Mouse (Mus musculus) embryonic facial prominence, embryonic 10.5 days (tissue): ENCODE measurements around the gene Traf4. TPM values are rescaled to one million over a fixed set of nuclear protein-coding genes. Genes with fewer than 3 reads are reported as not detected.
A peak's percentile ranks its signal among the peaks of the same experiment; 100 is the strongest.

Source experiments
- DNase-seq: peaks from one replicate; pipeline ENCODE4 v3.0.0-alpha.2; 2017; ENCODE audit warnings: low spot score
- H3K27ac ChIP-seq: fragments of 300-500 bp; sonication (generic); replicated peaks from 2 replicates; pipeline ENCODE4 v1.5.1; 2016; ENCODE audit warnings: mild to moderate bottlenecking
- H3K27me3 ChIP-seq: fragments of 300-500 bp; sonication (generic); replicated peaks from 2 replicates; pipeline ENCODE4 v1.6.1; 2016; ENCODE audit warnings: low read depth, mild to moderate bottlenecking; ENCODE audit not compliant: poor library complexity, severe bottlenecking
- H3K36me3 ChIP-seq: fragments of 300-500 bp; sonication (generic); replicated peaks from 2 replicates; pipeline ENCODE4 v1.6.1; 2016; ENCODE audit warnings: mild to moderate bottlenecking, moderate library complexity
- H3K4me1 ChIP-seq: fragments of 300-500 bp; sonication (generic); 2 replicates; pipeline ENCODE4 v1.6.1; 2016
- H3K4me3 ChIP-seq: fragments of 300-500 bp; sonication (generic); 2 replicates; pipeline ENCODE4 v1.5.1; 2016; ENCODE audit warnings: mild to moderate bottlenecking, moderate library complexity
- H3K9me3 ChIP-seq: fragments of 300-500 bp; sonication (generic); 2 replicates; pipeline ENCODE4 v1.6.1; 2016; ENCODE audit warnings: mild to moderate bottlenecking
- WGBS: fragments of 180-500 bp; shearing (Covaris S2); methylation state at CpG from one replicate; pipeline ENCODE4 v1.1.7; 2016; 5-methylcytosine and 5-hydroxymethylcytosine counted together
- microRNA-seq: library from miRNA; unstranded; fragments of <30 nt; microRNA quantifications from one replicate; pipeline ENCODE4, GENCODE M21; 2017
- polyA plus RNA-seq: library from polyadenylated mRNA; unstranded; fragments of >200 nt; fragmentation: Nextera tagmentation; extraction: Ambion mirVana; gene quantifications from 2 replicates; pipeline ENCODE4 v1.2.1, GENCODE M21; 2016

Gene Traf4
- polyA plus RNA-seq, 1 experiment from 2014 or later: 157 TPM

DNA sequence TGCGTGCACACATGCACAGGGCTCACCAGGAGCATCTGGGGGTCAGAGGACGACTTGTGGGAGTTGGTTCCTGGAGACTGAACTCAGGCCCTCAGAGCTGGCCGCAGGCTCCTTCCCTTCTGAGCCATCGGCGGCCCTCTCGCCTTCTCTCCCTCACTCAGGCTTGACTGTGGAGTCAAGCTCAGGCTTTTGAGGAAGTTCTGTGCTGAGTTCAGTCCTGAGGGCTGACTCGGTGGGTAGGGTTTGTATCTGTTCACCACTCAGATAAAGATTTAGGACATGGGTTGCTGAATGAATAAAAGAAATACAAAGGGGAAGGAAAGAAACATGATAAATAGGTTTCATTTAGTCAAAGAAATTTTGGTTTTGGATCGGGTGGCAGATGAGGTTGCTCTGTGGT, 45.5 kb downstream of the Traf4 start:
- no peak overlapping the region for H3K27ac ChIP-seq
- H3K4me3 ChIP-seq: no peak overlapping the region
- no peaks in the 10 kb centered on the region for H3K27me3 ChIP-seq
- DNase-seq: no peak
- H3K4me1 ChIP-seq: peaks cover 21% of the 10 kb centered on the region
- 87% methylated on average over 8 of the region's 8 CpGs for WGBS
- peaks cover 13% of the 10 kb centered on the region for H3K36me3 ChIP-seq
- H3K9me3 ChIP-seq: no peaks in the 10 kb centered on the region

DNA sequence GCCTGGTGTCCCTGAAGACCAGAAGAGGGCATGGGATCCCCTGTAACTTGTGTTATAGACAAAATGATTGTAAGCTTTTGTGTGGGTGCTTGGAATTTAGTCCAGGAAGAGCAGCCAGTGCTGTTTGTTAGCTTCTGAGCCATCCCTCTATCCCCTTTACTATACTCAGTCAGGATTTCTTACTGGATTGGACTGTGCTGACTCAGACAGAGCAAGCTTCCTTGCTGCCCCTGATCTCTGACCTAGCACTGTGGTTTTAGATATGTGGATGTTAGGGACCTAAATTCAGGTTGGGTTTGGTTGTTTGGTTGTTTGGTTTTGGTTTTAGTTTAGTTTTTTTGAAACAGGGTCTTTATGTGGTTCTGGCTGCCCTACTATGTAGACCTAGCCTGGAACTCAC, 46.9 kb downstream of the Traf4 start:
- H3K4me3 ChIP-seq: no peak overlapping the region
- peaks cover 13% of the 10 kb centered on the region for H3K36me3 ChIP-seq
- H3K27me3 ChIP-seq: no peaks in the 10 kb centered on the region
- peaks cover 33% of the 10 kb centered on the region for H3K4me1 ChIP-seq
- no peak overlapping the region; the same call in 1 of the 2 replicates for H3K27ac ChIP-seq
- no peak for DNase-seq
- no peaks in the 10 kb centered on the region for H3K9me3 ChIP-seq

DNA sequence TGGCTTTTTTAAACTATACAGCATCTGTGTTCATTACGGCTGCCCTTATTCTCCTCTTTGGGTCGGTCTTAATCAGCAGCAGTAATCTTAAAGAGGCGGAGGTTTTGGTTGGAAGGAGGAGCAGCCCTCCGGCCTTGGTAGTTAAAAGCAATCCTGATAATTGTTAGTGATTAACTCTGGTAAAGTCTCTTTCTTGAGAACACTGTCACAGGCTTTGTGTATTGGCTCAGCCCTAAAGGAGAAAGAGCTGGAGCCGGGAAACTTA, 49.3 kb downstream of the Traf4 start:
- peaks cover 8% of the 10 kb centered on the region for H3K36me3 ChIP-seq
- no peak for DNase-seq
- WGBS: 6% methylated on average over 5 of the region's 5 CpGs
- no peaks in the 10 kb centered on the region for H3K27me3 ChIP-seq
- no peaks in the 10 kb centered on the region for H3K9me3 ChIP-seq
- H3K4me1 ChIP-seq: peaks cover 34% of the 10 kb centered on the region
- H3K4me3 ChIP-seq: peak overlapping the region; percentile 76
- peak overlapping the region; percentile 97 for H3K27ac ChIP-seq

DNA sequence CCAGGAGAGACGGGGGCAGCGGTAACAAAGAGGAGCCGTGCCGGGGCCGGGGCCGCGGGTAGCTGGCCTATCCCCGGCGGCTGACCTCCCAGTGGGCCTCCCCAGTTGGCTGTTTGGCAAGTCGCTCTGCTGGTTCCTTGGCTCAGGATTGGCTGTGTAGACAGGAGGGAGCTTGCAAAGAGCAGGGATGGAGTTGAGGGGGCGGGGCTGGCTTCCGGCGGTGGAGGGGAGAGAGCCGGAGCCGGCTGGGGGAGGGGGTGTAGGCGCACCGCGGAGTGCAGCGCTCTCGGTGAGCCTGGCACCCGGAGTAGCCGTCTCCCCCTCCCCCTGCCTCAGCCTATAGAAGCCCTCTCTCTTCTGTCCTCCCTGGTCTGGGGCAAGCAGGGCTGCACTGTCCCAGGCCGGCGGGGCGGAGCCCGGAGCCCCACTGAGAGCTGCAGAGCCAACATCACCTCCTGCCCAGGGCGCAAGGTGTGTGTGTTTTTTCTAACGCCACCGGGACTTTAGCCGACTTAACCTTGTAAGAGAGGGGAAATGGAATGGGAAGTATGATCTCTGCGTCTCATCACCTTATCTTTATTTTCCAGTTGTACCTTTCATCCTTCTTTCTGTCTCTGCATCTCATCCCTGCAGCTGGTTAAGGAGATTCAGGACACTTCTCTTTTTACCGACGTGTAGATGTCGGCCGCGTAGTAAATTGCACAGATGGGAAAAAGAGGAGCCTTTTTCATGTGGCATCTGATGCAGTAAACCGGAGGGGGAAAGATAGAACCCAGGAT, 49.8 kb downstream of the Traf4 start:
- peaks cover 34% of the 10 kb centered on the region for H3K4me1 ChIP-seq
- H3K27me3 ChIP-seq: no peaks in the 10 kb centered on the region
- WGBS: under 1% methylated on average over 37 of the region's 37 CpGs
- peak; percentile 99 for DNase-seq
- H3K4me3 ChIP-seq: peak overlapping the region; percentile 76
- peak overlapping the region; percentile 97 for H3K27ac ChIP-seq
- peaks cover 8% of the 10 kb centered on the region for H3K36me3 ChIP-seq
- no peaks in the 10 kb centered on the region for H3K9me3 ChIP-seq

DNA sequence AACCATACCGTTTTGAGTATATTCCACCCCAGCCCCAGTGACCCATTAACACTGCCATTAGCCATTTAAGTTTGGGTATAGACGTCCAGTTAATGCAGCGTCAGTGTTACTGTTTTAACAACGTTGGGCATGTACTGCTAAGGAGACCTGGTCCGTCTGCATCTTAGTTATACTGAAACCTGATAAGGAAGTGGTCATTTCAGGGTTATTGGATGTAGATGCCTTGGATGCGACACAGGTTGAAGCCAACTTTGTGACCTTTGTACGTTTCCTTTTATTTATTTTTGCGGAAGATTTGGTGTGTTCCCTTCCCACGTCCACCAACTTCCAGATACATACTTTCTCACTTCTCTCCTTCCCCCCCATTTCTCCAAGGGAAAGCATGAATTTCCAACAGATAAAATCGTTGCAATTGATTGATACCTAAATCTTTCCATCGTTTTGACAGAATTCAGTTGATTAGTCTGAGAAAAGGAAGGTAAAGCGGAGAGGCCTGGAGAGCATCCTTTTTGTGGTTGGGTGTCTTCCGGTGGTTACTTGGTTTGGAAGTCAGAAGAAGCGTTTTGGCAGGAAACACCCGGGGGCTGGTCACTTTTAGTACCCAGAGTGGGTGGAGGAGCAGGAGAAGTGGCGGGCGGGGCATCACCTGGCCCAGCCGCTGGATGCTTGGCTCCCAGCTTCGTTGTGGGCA, 50.6 kb downstream of the Traf4 start:
- peak; percentile 24 for DNase-seq
- Histone ChIP-seq H3K9me3 (no peaks in the 10 kb centered on the region), H3K4me1 (peaks cover 30% of the 10 kb centered on the region), H3K36me3 (peaks cover 4% of the 10 kb centered on the region), H3K27ac (peak overlapping the region; percentile 97), H3K4me3 (peak overlapping the region; percentile 76), H3K27me3 (no peaks in the 10 kb centered on the region)
- WGBS: 11% methylated on average over 19 of the region's 19 CpGs

DNA sequence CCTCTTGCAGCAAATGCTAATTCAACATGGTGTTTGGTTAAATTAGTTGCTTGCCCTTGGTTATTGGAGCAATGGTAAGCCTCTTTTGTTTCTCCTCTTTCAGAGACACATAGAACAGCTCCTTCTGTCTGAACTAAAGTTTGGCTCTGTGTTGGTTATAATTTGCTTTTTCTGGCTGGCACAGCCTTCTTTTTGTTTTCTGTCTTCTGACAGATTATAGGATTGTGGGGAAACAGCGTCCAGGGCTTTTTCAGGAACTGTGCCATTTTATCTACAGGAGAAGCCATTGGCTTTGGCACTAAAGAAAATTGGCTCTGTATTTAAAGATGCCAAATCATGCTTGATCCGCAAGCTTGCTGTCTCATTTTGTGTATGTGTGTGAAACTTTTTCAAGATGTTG, 51.8 kb downstream of the Traf4 start:
- H3K9me3 ChIP-seq: no peaks in the 10 kb centered on the region
- 86% methylated on average over 2 of the region's 2 CpGs for WGBS
- H3K36me3 ChIP-seq: no peaks in the 10 kb centered on the region
- H3K4me3 ChIP-seq: no peak overlapping the region
- no peak for DNase-seq
- peaks cover 31% of the 10 kb centered on the region for H3K4me1 ChIP-seq
- H3K27ac ChIP-seq: no peak overlapping the region
- H3K27me3 ChIP-seq: no peaks in the 10 kb centered on the region

Small RNAs within 50 kb of the gene (microRNA-seq; reads per million reads assigned to microRNA genes)
- not detected for gene Mir7653

Other genes with a start within 250 kb of the Traf4 start
- 2.3 and 2.5 TPM in 2 replicates for gene Sez6, start 234.8 kb downstream of the Traf4 start, polyA plus RNA-seq
- gene Phf12, start 182.8 kb downstream of the Traf4 start, polyA plus RNA-seq: 20.5 and 21.6 TPM in 2 replicates
- gene Dhrs13, start 133.3 kb downstream of the Traf4 start, polyA plus RNA-seq: 12.8 and 13.2 TPM in 2 replicates
- 57.8 and 60.9 TPM in 2 replicates for gene Flot2, start 127.7 kb downstream of the Traf4 start, polyA plus RNA-seq
- gene Eral1, start 85.2 kb downstream of the Traf4 start, polyA plus RNA-seq: 40.9 and 41.5 TPM in 2 replicates
- 28.2 and 29.9 TPM in 2 replicates for gene Fam222b, start 70.9 kb downstream of the Traf4 start, polyA plus RNA-seq
- 13.5 and 15.3 TPM in 2 replicates for gene Nek8, start 11.1 kb upstream of the Traf4 start, polyA plus RNA-seq
- 8.8 and 9.2 TPM in 2 replicates for gene Tlcd1, start 11.1 kb upstream of the Traf4 start, polyA plus RNA-seq
- 1,123 and 1,138 TPM in 2 replicates for gene Rpl23a, start 18.0 kb upstream of the Traf4 start, polyA plus RNA-seq
- gene Rab34, start 22.8 kb upstream of the Traf4 start, polyA plus RNA-seq: 107 and 123 TPM in 2 replicates
- 1.6 and 2.3 TPM in 2 replicates for gene Proca1, start 27.8 kb upstream of the Traf4 start, polyA plus RNA-seq
- gene Sdf2, start 80.2 kb upstream of the Traf4 start, polyA plus RNA-seq: 43.5 and 44.9 TPM in 2 replicates
- 39.2 TPM in 2 replicates for gene Supt6, start 80.4 kb upstream of the Traf4 start, polyA plus RNA-seq
- 60.4 and 72.1 TPM in 2 replicates for gene 2610507B11Rik, start 96.2 kb upstream of the Traf4 start, polyA plus RNA-seq
- 0.48 and 0.49 TPM in 2 replicates for gene BC030499, start 125.3 kb upstream of the Traf4 start, polyA plus RNA-seq
- 65.7 and 73.1 TPM in 2 replicates for gene Spag5, start 135.9 kb upstream of the Traf4 start, polyA plus RNA-seq
- 3.0 and 3.2 TPM in 2 replicates for gene Aldoc, start 157.4 kb upstream of the Traf4 start, polyA plus RNA-seq
- gene Pigs, start 162.8 kb upstream of the Traf4 start, polyA plus RNA-seq: 73.7 and 74.9 TPM in 2 replicates
- gene Unc119, start 177.9 kb upstream of the Traf4 start, polyA plus RNA-seq: 67.7 and 69.1 TPM in 2 replicates
- 0.21 and 0.26 TPM in 2 replicates for gene Foxn1, start 221.0 kb upstream of the Traf4 start, polyA plus RNA-seq